Mouse (Mus musculus): ENCODE results near the gene Coil.

The Coil gene

GRCm38 (mm10) chr11:88973776-88974701 lies 4.0 kb downstream of the Coil start:
- in situ Hi-C loops (cut with MboI) = no loop called here

- in situ Hi-C loops (cut with MboI) = no loop called here
These were observed 6.3 kb downstream of the Coil start for GRCm38 (mm10) chr11:88976320-88976719.

- in situ Hi-C loops (cut with MboI) = no loop called here
These were observed 7.1 kb downstream of the Coil start for GRCm38 (mm10) chr11:88977188-88977587.

- in situ Hi-C loops (cut with MboI) = no loop called here
These were observed 11.3 kb downstream of the Coil start for GRCm38 (mm10) chr11:88981337-88981736.

GRCm38 (mm10) chr11:88986616-88987015 lies 16.6 kb downstream of the Coil start:
- in situ Hi-C loops (cut with MboI) = no loop called here

- in situ Hi-C loops (cut with MboI) = no loop called here
These were observed 18.9 kb downstream of the Coil start for GRCm38 (mm10) chr11:88988956-88989355.

- in situ Hi-C loops (cut with MboI) = no loop called here
These were observed 19.5 kb downstream of the Coil start for GRCm38 (mm10) chr11:88989530-88989929.

- in situ Hi-C loops (cut with MboI) = loop anchor here (5.0 to 10.0 kb wide), 2 partner anchors 39 to 312 kb away; partner anchors contain the start of gene Nog
These were observed 23.1 kb downstream of the Coil start for GRCm38 (mm10) chr11:88993186-88993585.

GRCm38 (mm10) chr11:88993625-88994024 lies 23.6 kb downstream of the Coil start:
- in situ Hi-C loops (cut with MboI) = loop anchor here (5.0 to 10.0 kb wide), 2 partner anchors 39 to 311 kb away; partner anchors contain the start of gene Nog

GRCm38 (mm10) chr11:88994492-88994891 lies 24.4 kb downstream of the Coil start:
- in situ Hi-C loops (cut with MboI) = loop anchor here (5.0 to 10.0 kb wide), 2 partner anchors 38 to 310 kb away; partner anchors contain the start of gene Nog

- in situ Hi-C loops (cut with MboI) = loop anchor here (10.0 kb wide), 1 partner anchor 309 kb away; the partner anchor contains the start of gene Nog
These were observed 25.6 kb downstream of the Coil start for GRCm38 (mm10) chr11:88995616-88996015.

GRCm38 (mm10) chr11:88996427-88996826 lies 26.4 kb downstream of the Coil start:
- in situ Hi-C loops (cut with MboI) = loop anchor here (10.0 kb wide), 1 partner anchor 308 kb away; the partner anchor contains the start of gene Nog

GRCm38 (mm10) chr11:88997343-88997742 lies 27.3 kb downstream of the Coil start:
- in situ Hi-C loops (cut with MboI) = loop anchor here (10.0 kb wide), 1 partner anchor 307 kb away; the partner anchor contains the start of gene Nog

- in situ Hi-C loops (cut with MboI) = loop anchor here (10.0 kb wide), 1 partner anchor 306 kb away; the partner anchor contains the start of gene Nog
These were observed 28.4 kb downstream of the Coil start for GRCm38 (mm10) chr11:88998406-88998805.

- in situ Hi-C loops (cut with MboI) = loop anchor here (10.0 kb wide), 1 partner anchor 306 kb away; the partner anchor contains the start of gene Nog
These were observed 29.1 kb downstream of the Coil start, which contains the start of gene Trim25 for GRCm38 (mm10) chr11:88998974-88999722. TSS of gene Trim25 (plus strand) at chr11:88999376.

GRCm38 (mm10) chr11:88999723-89000526 lies 29.9 kb downstream of the Coil start:
- in situ Hi-C loops (cut with MboI) = loop anchor here (10.0 kb wide), 1 partner anchor 305 kb away; the partner anchor contains the start of gene Nog

- in situ Hi-C loops (cut with MboI) = no loop called here
These were observed 30.4 kb downstream of the Coil start for GRCm38 (mm10) chr11:89000527-89000819.

GRCm38 (mm10) chr11:89001569-89001968 lies 31.5 kb downstream of the Coil start:
- in situ Hi-C loops (cut with MboI) = no loop called here

- in situ Hi-C loops (cut with MboI) = no loop called here
These were observed 32.0 kb downstream of the Coil start for GRCm38 (mm10) chr11:89002068-89002467.

GRCm38 (mm10) chr11:89002621-89003020 lies 32.6 kb downstream of the Coil start:
- in situ Hi-C loops (cut with MboI) = no loop called here

- in situ Hi-C loops (cut with MboI) = no loop called here
These were observed 33.0 kb downstream of the Coil start for GRCm38 (mm10) chr11:89003078-89003477.
